Mouse (Mus musculus) cerebellum, postnatal 14 days (tissue): ENCODE data around the gene Mast1.

Experiments
- DNase-seq, 2 experiments: peaks; one replicate each; pipeline ENCODE4 v3.0.0; 2021; ENCODE audit warnings: mixed read lengths in 2 of 2

Gene Mast1

DNA sequence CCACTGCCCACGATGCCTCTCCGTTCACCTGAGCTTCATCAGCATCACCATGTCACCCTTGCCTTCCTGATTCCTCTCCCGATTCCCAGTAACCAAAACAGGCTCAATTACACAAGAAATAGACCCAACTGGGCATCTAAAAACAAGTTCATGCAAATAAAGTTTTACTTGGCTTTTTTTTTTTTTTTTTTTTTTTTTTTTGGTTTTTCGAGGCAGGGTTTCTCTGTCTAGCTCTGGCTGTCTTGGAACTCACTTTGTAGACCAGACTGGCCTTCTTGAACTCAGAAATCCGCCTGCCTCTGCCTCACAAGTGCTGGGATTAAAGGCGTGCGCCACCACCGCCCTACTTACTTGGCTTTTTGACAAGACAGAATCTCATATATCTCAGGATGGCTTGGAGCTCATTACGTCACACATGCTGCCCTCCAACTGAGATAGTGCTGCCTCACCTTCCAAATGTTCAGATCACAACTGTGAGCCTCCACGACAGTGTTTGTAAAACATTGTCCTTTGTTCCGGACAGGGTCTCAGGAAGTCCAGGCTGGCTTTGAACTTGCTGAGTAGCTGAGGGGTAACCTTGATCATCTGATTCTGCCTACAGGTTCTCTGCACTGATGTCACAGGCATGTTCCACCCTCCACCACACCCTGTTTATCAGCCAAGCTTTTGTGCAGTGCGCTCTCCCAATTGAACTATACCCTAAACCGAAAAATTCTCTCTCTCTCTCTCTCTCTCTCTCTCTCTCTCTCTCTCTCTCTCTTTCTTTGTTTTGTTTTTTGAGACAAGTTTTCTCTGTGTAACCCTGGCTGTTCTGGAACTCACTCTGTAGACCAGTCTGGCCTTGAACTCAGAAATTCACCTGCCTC is 694 bp upstream of the Mast1 start:
- no peak for DNase-seq

DNA sequence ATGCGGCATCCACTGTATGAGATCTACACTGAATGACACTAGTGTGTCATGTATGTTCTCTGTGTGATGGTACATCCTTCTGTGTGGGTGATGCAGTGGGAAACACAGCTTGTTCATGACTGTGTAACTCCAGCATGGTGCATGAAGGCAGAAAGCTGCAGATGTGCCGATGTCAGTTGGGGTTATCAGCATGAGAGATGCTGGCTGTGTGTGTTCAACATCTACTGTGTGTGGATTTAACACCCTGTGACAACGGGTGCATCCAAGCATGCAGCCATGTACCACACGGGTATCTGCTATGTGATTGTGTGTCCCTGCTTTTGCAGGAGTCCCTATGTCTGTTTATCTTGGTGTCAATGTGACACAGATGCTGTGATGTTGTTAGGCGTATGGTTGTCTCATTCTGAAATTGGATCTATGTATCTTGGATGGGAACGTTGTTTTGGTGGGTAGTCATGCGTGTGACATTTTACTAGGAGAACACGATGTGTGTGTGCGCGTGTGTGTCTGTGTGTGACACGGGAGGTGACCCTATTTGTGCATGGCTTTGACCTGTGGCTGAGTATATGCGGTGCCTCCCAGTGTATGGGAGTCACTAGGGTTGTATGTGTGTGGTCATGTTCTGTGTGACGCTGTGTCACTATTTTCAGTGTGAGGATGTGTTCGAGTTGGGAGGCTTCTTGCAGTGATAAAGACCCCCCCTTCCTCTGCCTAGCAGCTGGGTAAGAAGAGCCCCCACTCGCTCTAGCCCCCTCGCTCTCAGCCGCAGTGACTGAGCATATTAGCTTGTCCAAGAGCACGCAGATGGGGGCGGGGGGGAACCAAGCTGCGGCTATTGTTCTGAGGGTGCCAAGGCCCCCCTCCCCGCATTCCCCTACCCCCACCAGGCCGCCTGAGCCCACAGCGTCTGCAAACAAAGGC is 858 bp downstream of the Mast1 start:
- peak; percentile 38 to 64 for DNase-seq

DNA sequence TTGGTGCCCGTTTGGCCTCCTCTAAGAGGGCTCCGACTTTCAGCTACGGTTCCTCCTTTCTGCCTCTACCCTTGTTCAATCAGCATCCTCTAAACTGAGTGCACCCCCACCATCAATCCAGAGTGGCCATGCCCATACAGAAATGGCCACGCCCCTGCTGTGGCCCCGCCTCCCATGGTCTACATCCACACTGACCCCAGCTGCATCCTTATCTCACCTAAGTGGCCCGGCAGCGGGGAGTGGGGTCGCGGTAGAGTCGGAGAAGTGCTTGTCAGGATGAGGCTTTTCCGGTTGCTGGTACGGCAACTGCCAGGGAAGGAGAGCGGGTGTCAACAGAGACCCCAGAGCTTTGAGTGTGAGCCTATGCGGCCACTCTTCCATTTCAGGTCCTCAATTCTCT is 1.7 kb downstream of the Mast1 start:
- DNase-seq, result peak in 1 of 2 experiments; percentile 53

DNA sequence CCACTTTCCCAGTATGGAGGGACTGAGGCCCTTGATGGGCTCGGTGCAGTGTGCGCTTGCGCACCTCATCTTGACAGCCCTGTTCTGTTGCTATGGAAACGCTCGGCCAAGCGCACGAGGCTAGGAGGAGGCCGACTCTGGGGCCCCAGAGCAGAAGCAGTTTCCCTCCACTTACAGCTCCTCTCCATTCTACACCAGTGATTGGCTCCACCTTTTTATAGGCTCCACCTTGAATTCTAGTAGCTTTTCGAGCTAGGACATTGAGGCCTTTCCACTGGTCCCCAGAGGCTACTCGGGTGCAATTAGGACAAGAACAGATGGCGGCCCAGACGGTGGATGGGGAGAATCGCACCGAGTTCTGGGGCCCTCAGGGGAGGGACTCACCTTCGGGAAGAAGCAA is 2.3 kb downstream of the Mast1 start:
- peak; percentile 77 to 80 for DNase-seq

DNA sequence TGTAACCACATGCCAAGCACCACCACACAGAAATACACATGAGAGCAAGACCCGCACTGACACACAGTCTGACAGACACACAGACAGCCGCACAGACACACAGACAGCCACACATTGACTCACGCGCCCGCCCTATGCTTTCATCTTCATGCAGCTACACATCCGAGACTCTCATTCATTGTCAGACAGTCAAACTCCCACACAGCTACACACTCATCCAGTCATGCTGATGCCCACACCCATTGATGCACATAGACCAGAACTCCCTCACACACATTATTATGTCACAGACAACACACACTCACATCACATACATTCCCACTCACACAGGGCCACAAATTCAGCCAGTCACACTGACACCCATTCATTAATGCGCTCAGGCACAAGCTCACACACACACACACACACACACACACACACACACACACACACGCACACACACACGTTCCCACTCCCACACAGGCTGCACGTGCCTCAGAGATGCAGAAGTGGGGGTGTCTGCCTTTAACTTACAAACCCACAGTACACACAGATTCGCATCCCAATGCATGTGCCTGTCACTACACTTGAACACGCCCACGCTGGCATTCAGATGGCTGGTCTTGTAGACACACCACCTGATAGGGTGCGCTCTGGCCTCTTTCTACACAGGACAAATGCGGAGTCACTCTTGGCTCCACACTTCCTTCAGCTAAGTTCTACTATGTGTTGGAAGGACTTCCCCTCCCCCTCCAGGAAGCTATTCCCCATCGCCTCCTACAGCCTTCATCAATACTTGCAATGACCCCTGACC is 3.2 kb downstream of the Mast1 start:
- DNase-seq, result no peak

DNA sequence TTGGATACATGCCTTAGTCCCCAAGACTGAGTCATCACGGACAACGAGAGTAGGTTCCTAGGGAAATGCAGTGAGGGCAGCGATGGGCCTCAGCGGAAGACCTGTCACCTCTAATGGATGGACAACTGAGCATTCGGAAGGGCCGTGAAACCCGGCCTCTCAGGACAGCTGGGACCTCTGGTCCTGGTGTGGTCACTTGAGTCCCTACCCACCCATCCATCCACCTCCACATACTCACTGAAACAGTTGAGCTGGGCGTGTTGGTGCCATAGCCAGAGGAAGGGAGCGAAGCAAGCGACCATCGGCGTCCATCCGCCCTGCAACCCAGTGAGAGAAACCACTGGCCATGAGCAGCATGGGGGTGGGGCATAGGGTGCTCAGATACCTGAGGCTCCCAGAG is 6.6 kb downstream of the Mast1 start:
- no peak for DNase-seq

DNA sequence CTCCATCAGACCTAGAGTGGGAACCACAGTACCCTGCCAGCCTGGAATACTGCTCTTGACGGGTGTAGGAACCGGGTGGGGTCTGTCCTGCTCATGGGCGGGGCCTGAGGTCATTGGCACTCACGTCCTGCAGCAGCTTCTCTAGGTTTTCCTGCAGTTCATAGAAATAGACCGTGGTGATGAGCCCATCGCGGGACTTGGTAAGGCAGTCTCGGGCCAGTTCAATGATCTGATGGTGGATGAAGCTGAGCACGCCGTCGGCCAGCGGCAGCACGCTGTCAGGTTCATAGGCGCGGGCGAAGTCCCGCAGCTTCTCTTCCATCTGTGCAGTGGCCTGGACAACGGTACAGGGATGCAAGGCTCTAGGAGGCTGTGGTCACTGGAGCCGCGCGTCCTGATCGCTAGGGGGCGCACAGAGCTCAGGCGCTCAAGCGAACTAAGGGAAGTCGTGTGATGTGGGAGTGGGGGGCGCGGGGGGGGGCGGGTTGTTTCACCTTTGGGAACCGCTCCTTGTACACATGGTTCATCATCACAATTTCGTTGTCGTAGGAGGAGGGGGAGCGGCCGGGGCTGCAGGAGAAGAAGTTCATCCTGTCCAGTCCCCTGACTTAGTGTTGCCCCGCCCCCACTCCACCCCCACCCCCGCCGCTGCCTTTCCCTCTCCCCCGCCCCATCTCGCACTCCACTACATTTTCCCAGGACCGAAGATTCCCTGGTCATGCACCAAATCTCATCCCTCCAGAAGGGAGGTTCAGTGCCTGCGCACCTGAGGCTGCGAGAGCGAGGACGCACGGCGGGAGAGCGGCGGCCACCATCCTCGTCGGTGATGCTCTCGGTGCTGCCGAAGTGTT is 8.5 kb downstream of the Mast1 start:
- peak; percentile 89 to 91 for DNase-seq

DNA sequence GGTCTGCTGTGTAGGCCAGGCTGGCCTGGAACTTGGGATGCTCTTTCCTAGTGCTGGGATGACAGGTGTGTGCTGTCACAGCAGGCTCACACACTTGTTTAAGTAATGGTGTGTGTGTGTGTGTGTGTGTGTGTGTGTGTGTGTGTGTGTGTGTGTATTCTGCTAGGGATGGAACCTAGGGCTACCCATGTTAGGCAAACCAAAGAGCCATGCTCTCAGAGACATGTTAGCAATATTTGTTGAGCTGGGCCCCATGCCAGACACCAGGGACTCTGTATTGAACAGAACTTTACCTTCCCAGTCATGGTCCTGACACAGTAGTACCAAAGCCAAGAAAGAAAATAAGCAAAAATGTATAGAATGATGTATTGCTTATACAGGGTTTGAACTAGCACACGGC is 9.6 kb downstream of the Mast1 start:
- no peak for DNase-seq

DNA sequence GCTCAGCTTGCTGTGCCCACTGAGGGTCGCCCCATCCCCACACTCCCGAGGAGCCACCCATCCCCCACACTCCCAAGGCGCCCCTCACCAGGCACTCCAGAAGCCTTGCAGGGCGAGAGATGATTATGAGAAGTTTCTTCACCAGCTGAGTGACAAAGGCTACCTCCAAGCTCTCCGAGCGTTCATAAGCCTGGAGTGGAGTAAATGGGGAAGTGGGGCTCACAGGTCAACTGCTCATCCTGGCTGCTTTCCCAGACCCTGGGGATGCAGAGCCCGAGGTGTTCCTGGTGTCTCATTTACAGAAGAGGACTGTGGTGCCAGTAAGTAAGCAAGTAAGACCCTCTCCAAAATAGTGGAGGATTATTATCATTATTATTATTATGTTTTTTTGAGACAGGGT is 11.6 kb downstream of the Mast1 start:
- no peak for DNase-seq

DNA sequence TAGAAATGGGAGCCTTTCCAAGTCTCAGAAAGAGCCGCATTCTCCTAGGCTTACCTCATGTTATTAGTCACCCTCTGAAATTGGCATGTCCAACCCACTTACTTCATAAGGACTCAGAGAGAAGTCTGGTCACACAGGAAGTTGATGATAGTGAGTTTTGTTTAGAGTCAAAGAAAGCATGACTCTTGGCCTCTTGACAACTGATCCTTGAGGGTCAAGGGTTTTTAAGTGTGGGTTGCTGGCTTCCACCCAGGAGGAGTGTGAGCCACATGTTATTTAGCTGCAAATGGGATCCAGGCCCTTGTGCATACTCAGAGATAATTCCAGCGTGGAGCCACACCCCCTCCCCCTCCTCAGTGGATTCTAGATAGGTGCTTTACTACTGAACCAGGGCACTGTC is 15.6 kb downstream of the Mast1 start:
- DNase-seq, result no peak

DNA sequence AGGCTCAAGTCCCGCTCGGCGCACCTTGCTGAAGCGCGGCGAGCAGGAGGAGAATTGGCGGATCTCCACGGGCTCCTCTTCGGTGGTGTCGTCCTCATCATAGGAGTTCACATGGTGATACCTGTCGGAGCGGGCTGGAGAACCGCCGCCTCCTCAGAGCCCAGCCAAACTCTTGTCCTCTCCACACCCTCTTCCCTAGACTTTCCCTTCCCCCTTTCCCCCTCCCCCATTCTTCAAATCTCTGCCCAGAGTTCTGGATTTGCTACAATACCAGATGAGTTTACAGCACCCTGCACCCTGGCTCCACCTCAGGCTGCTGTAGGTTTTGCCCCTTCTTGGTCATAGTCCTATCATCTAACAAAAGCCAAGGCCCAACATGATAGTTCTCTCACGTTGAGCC is 18.5 kb downstream of the Mast1 start:
- DNase-seq, result no peak

DNA sequence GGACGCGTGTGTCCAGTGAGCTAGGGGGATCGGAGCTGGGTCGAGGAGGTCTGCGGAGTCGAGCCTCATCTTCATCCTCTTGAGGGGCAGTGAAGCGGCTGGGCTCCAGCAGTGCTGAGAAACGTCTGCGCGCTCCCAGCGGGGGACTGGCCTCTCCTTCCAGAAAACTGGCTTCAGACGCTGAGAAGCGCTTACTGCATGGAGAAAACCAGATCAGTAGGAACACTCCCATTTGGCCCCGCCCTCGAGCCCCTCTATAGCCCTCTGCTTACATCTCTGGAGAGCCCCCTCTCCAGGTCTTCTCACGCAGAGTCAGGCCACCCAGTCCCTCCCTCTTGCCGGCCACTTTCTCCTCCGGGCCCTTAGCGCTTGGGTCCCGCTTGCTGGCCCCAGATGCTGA is 19.4 kb downstream of the Mast1 start:
- no peak for DNase-seq

DNA sequence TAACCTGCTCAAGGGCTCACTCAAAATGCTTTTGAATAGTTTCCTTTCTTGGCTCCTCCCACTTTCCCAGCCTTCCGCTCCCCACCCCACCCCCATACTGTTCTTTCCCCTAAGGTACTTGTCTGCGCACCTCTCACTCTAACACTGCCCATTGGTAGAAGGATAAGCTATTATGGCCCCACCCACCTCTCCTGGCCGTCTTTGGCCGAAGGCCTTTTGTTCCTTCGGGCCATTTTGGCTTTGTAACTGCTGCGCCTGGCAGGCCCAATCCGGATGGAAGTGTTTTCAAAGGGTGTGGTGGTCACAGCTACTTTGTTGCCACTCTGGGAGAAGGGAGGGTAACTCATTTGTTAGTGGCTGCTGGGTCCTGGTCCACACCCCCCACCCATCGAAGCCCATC is 21.9 kb downstream of the Mast1 start:
- DNase-seq, result no peak

DNA sequence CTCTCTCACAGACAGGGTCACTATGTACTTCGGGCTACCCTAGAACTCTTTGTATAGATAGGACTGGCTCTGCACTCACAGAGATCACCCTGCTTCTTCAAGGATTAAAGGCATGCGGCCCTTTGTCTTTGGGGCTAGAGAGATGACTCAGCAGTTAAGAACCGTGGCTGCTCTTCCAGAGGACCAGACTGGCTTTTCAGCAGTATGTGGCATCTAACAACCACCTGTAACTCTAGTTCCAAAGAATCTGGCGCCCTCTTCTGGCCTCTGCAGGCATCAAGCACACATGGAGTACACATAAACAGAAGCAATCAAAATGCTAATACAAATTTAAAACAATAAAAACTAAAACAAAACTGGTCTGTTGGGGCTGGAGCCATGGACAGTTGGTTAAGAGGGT is 23.2 kb downstream of the Mast1 start:
- peak; percentile 60 to 84 for DNase-seq

DNA sequence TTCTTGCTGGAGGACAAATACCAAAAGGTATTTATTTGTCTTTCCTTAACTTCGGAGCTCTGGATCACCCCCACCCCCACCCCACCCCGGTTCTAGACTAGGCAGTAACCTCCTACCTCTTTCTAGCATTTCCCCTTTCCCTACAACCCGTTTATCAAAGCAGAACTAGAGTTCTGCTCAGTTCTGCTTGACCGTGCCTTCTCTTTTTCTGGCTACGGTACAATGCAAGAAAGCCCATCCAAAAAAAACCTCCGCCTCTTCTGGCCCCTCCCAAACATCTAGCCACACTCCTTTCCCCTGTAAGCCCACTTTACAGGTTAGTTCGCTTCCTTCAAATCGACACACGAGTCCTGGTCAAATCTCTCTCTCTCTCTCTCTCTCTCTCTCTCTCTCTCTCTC is 23.7 kb downstream of the Mast1 start:
- no peak for DNase-seq

DNA sequence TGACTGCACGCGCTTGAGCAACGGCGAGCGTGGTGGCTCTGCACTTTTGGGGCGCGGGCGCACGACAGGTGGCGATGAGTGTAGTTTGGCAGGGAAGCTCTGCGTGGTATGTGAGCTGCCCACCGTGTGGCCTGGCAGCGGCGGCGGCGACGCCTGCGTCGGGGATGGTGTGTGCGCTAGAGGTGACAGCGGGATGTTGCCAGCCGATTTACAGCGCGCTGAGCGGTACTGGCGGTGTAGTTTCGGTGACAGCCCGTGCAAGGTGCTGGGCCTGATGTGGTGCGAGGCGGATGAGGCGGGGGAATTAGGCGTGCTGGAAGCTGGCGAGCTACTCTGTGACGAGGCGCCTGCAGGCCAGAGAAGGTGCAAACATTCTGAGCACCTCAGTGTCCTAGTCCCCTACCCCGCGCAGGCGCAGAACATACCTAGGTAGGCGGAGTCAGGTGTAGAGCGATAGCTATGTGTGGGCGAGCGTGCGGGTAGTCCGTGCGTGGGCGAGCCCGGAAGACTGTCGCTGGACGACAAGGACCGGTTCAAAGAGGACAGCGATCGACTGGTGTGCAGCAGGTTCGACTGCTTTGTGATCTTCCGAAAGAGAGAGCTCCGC is 24.2 kb downstream of the Mast1 start:
- DNase-seq, result peak; percentile 86 to 88

DNA sequence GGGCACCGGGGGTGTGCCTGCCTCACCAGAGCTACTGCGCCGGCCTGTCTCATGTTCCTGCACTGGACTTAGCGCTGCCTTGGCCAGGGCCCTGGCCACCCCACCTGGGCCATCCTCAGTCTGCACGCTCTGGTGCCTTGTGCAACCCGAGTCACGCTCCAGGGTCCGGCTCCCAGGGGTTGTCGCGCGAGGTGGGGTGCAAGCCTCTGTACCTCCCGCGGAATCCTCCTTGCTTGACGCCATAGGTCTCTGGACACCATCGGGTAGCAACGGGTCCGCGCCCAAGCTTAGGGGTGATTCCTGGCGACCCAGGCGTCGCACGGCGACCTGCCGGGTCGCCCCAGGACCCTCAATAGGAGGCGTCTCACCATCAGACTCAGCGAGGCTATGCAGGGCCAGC is 24.8 kb downstream of the Mast1 start:
- no peak for DNase-seq

DNA sequence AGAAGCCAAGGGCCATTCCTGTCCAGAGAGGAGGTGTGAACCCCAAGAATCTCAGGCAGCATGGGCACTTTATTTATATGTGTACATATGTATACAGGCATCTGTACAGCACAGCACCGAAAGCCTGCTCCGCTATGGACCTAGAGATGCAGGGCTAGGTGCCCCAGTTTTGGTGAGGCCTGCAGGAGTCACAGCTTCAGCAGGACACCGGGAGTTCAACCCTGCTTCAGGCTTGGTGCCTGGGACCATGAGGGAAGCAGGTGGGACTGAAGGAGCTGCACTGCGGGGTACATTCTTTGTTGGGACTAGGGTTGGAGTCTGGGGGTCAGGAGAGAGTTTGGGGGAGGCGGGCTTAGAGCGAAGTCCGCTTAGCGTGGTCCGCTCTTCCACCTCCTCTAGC is 25.3 kb downstream of the Mast1 start:
- no peak for DNase-seq

DNA sequence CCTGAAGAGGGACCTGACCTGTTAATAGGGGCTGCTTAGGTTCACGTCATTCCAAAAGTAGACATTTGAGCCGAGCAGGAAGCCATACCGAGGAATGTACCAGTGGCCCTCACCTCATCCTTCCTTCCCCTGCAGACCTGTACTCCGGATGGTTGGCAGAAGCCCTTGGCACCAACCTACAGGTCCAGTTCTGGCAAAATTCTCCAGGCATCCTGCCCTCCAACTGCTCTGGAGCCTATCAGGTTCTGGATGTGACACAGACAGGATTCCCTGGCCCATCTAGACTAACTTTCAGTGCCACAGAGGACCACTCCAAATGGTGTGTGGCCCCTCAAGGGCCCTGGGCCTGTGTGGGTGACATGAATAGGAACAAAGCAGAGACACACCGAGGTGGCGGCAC is 26.6 kb downstream of the Mast1 start:
- DNase-seq, result peak; percentile 64 to 70

DNA sequence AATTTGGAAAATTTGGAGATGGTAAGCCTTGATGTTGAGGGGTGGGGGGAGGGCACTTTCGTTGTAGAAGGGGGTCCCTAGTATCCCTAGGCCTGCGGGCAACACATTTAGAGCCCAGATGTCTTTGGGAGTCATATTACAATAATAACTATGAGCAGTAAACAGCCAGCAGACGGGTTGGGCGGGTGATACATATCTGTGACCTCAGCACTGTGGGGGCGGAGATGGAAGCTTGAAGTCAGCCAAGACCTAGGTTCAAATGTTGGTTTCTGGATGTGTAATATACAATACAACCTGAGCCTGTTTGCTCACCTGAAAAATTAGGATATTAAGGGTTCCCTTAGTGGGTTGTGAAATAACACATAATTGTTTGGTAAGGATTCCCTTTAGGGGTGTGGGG is 27.2 kb downstream of the Mast1 start:
- no peak for DNase-seq

DNA sequence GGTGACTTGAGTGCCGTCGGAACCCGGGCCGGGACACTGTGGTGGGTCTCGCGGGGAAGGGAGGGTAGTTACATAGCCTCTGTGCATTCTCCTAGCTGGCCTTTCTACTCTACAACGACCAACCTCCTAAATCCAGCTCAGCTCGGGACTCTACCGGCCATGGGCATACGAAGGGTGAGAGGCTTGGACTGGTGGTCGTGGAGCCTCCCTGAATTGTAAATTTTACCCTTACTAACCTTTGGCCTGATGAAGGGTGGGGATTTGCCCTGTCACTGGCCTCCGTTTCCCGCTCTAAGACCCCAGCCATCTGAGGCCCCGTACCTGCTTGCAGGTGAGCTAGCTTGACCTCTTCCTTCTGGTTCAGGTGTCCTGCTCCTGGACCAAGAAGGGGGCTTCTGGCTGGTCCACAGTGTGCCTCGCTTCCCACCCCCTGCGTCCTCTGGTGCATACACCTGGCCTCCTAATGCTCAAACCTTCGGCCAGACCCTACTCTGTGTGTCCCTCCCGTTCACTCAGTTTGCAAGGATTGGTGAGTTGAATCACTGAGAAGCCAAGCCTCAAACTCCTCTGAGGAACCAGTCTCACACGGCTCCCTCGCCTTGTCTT is 27.9 kb downstream of the Mast1 start:
- no peak for DNase-seq
